Mouse (Mus musculus) embryonic facial prominence, embryonic 15.5 days (tissue): ENCODE results near the gene Nubp1. TPM values are rescaled to one million over a fixed set of nuclear protein-coding genes. Genes with fewer than 3 reads are reported as not detected.
A peak's percentile ranks its signal among the peaks of the same experiment; 100 is the strongest.

Experiments
- ATAC-seq: fragments of 200-750 bp; cut with Nextera tagmentation; 2 replicates; pipeline ENCODE4 v1.8.0; 2017; ENCODE audit warnings: low read depth, moderate TSS enrichment; ENCODE audit not compliant: insufficient number of reproducible peaks, low FRiP score, low TSS enrichment
- H3K27ac ChIP-seq: fragments of 300-500 bp; sonication (generic); replicated peaks from 2 replicates; pipeline ENCODE4 v1.5.1; 2015; ENCODE audit warnings: mild to moderate bottlenecking, inconsistent platforms
- H3K27me3 ChIP-seq: fragments of 300-500 bp; sonication (generic); 2 replicates; pipeline ENCODE4 v1.6.1; 2015; ENCODE audit warnings: inconsistent platforms
- H3K36me3 ChIP-seq: fragments of 300-500 bp; sonication (generic); 2 replicates; pipeline ENCODE4 v1.6.1; 2015; ENCODE audit warnings: mild to moderate bottlenecking, inconsistent platforms
- H3K4me1 ChIP-seq: fragments of 300-500 bp; sonication (generic); 2 replicates; pipeline ENCODE4 v1.6.1; 2015; ENCODE audit warnings: inconsistent platforms
- H3K4me2 ChIP-seq: fragments of 300-500 bp; sonication (generic); replicated peaks from 2 replicates; pipeline ENCODE4 v1.6.1; 2015; ENCODE audit warnings: mild to moderate bottlenecking, inconsistent platforms
- H3K4me3 ChIP-seq: fragments of 300-500 bp; sonication (generic); replicated peaks from 2 replicates; pipeline ENCODE4 v1.5.1; 2015; ENCODE audit warnings: mild to moderate bottlenecking, inconsistent platforms
- H3K9ac ChIP-seq: fragments of 300-500 bp; sonication (generic); 2 replicates; pipeline ENCODE4 v1.6.1; 2015; ENCODE audit warnings: inconsistent platforms
- H3K9me3 ChIP-seq: fragments of 300-500 bp; sonication (generic); replicated peaks from 2 replicates; pipeline ENCODE4 v1.6.1; 2016; ENCODE audit warnings: inconsistent platforms
- WGBS: fragments of 180-500 bp; shearing (Covaris S2); methylation state at CpG from one replicate; pipeline ENCODE4 v1.1.7; 2015; 5-methylcytosine and 5-hydroxymethylcytosine counted together
- polyA plus RNA-seq: library from polyadenylated mRNA; unstranded; fragments of >200 nt; fragmentation: Nextera tagmentation; extraction: Ambion mirVana; gene quantifications from 2 replicates; pipeline ENCODE4 v1.2.1, GENCODE M21; 2015

The Nubp1 gene
- polyA plus RNA-seq, 1 experiment from 2014 or later, result 54.7 TPM

GRCm38 (mm10) chr16:10384060-10384497, 27.7 kb upstream of the Nubp1 start:
- Histone ChIP-seq H3K4me1 (peaks cover 15% of the 10 kb centered on the region), H3K9me3 (no peaks in the 10 kb centered on the region), H3K9ac (no peak overlapping the region), H3K27ac (no peak overlapping the region), H3K4me2 (peak overlapping the region; percentile 24), H3K27me3 (no peaks in the 10 kb centered on the region), H3K4me3 (peak overlapping the region; percentile 12), H3K36me3 (no peaks in the 10 kb centered on the region)
- no peak for ATAC-seq
- WGBS, result 30% methylated on average over 8 of the region's 8 CpGs

- H3K4me1 ChIP-seq, result peaks cover 15% of the 10 kb centered on the region
- 42% methylated on average over 3 of the region's 3 CpGs for WGBS
Measured at GRCm38 (mm10) chr16:10384544-10384943, 27.2 kb upstream of the Nubp1 start.

GRCm38 (mm10) chr16:10385261-10385660, 26.5 kb upstream of the Nubp1 start:
- H3K9ac ChIP-seq, result no peak overlapping the region
- H3K36me3 ChIP-seq, result no peaks in the 10 kb centered on the region
- H3K9me3 ChIP-seq, result no peaks in the 10 kb centered on the region
- H3K27ac ChIP-seq, result peak overlapping the region; percentile 75
- H3K4me1 ChIP-seq, result peaks cover 15% of the 10 kb centered on the region
- no peak overlapping the region for H3K4me2 ChIP-seq
- 60% methylated on average over 12 of the region's 12 CpGs for WGBS
- no peak overlapping the region for H3K4me3 ChIP-seq
- no peak for ATAC-seq
- no peaks in the 10 kb centered on the region for H3K27me3 ChIP-seq

More at GRCm38 (mm10) chr16:10384544-10384943, 27.2 kb upstream of the Nubp1 start:
- H3K9ac ChIP-seq, result no peak overlapping the region
- H3K27ac ChIP-seq, result peak overlapping the region; percentile 75
- H3K4me2 ChIP-seq, result peak overlapping the region; percentile 24
- no peaks in the 10 kb centered on the region for H3K27me3 ChIP-seq
- no peak overlapping the region for H3K4me3 ChIP-seq
- no peaks in the 10 kb centered on the region for H3K36me3 ChIP-seq
- H3K9me3 ChIP-seq, result no peaks in the 10 kb centered on the region
- no peak for ATAC-seq

- Histone ChIP-seq H3K27ac (no peak overlapping the region), H3K27me3 (no peaks in the 10 kb centered on the region), H3K4me3 (no peak overlapping the region), H3K36me3 (no peaks in the 10 kb centered on the region), H3K9ac (no peak overlapping the region), H3K9me3 (no peaks in the 10 kb centered on the region), H3K4me1 (peaks cover 15% of the 10 kb centered on the region), H3K4me2 (no peak overlapping the region)
- no peak for ATAC-seq
- WGBS, result 93% methylated on average over 6 of the region's 6 CpGs
Measured at GRCm38 (mm10) chr16:10388634-10389365, 22.9 kb upstream of the Nubp1 start.

GRCm38 (mm10) chr16:10392587-10392986, 19.2 kb upstream of the Nubp1 start:
- Histone ChIP-seq H3K27ac (no peak overlapping the region), H3K4me3 (no peak overlapping the region), H3K9me3 (no peaks in the 10 kb centered on the region), H3K4me1 (peaks cover 9% of the 10 kb centered on the region), H3K9ac (no peak overlapping the region), H3K27me3 (peaks cover 9% of the 10 kb centered on the region), H3K36me3 (no peaks in the 10 kb centered on the region), H3K4me2 (no peak overlapping the region)
- WGBS, result 73% methylated on average over 9 of the region's 9 CpGs
- no peak for ATAC-seq

GRCm38 (mm10) chr16:10394699-10395540, 16.8 kb upstream of the Nubp1 start, which contains the start of gene Tekt5:
TSS of gene Tekt5 (minus strand) at chr16:10395490.
- no peaks in the 10 kb centered on the region for H3K9me3 ChIP-seq
- H3K4me1 ChIP-seq, result peaks cover 9% of the 10 kb centered on the region
- peak within 1 kb of the TSS; percentile 34 for H3K4me3 ChIP-seq
- ATAC-seq, result no peak; the same call in 1 of the 2 replicates
- 6% methylated on average over 37 of the region's 37 CpGs for WGBS
- H3K36me3 ChIP-seq, result no peaks in the 10 kb centered on the region
- H3K4me2 ChIP-seq, result peak within 1 kb of the TSS; percentile 52
- no peak within 1 kb of the TSS for H3K27ac ChIP-seq
- no peak within 1 kb of the TSS for H3K9ac ChIP-seq
- H3K27me3 ChIP-seq, result peaks cover 9% of the 10 kb centered on the region

- ATAC-seq, result no peak
- 63% methylated on average over 5 of the region's 5 CpGs for WGBS
- no peak overlapping the region for H3K27ac ChIP-seq
Measured at GRCm38 (mm10) chr16:10398755-10399154, 13.0 kb upstream of the Nubp1 start.

GRCm38 (mm10) chr16:10399160-10399559, 12.6 kb upstream of the Nubp1 start:
- Histone ChIP-seq H3K4me3 (no peak overlapping the region), H3K27ac (no peak overlapping the region), H3K9me3 (no peaks in the 10 kb centered on the region), H3K9ac (no peak overlapping the region), H3K27me3 (peaks cover 9% of the 10 kb centered on the region), H3K4me1 (peaks cover 9% of the 10 kb centered on the region), H3K36me3 (no peaks in the 10 kb centered on the region), H3K4me2 (no peak overlapping the region)
- ATAC-seq, result no peak
- 27% methylated on average over 7 of the region's 7 CpGs for WGBS

More at GRCm38 (mm10) chr16:10398755-10399154, 13.0 kb upstream of the Nubp1 start:
- Histone ChIP-seq H3K4me3 (no peak overlapping the region), H3K9ac (no peak overlapping the region), H3K36me3 (no peaks in the 10 kb centered on the region), H3K27me3 (peaks cover 9% of the 10 kb centered on the region), H3K4me2 (no peak overlapping the region), H3K4me1 (peaks cover 9% of the 10 kb centered on the region), H3K9me3 (no peaks in the 10 kb centered on the region)

GRCm38 (mm10) chr16:10415976-10416375, 4.2 kb downstream of the Nubp1 start:
- no peak overlapping the region for H3K4me3 ChIP-seq
- WGBS, result 73% methylated on average over 6 of the region's 6 CpGs
- no peak overlapping the region for H3K27ac ChIP-seq
- no peaks in the 10 kb centered on the region for H3K9me3 ChIP-seq
- no peaks in the 10 kb centered on the region for H3K27me3 ChIP-seq
- no peak overlapping the region for H3K9ac ChIP-seq
- peaks cover 9% of the 10 kb centered on the region for H3K4me1 ChIP-seq
- ATAC-seq, result no peak
- H3K4me2 ChIP-seq, result no peak overlapping the region
- H3K36me3 ChIP-seq, result peaks cover 74% of the 10 kb centered on the region

GRCm38 (mm10) chr16:10416866-10417265, 5.1 kb downstream of the Nubp1 start:
- no peak overlapping the region for H3K4me3 ChIP-seq
- H3K9ac ChIP-seq, result no peak overlapping the region
- no peak overlapping the region for H3K27ac ChIP-seq
- H3K4me2 ChIP-seq, result no peak overlapping the region
- no peaks in the 10 kb centered on the region for H3K9me3 ChIP-seq
- peaks cover 83% of the 10 kb centered on the region for H3K36me3 ChIP-seq
- no peak for ATAC-seq
- peaks cover 9% of the 10 kb centered on the region for H3K4me1 ChIP-seq
- H3K27me3 ChIP-seq, result no peaks in the 10 kb centered on the region
- 96% methylated on average over 4 of the region's 4 CpGs for WGBS

GRCm38 (mm10) chr16:10417723-10418259, 6.0 kb downstream of the Nubp1 start:
- no peak overlapping the region for H3K27ac ChIP-seq
- H3K4me1 ChIP-seq, result peaks cover 3% of the 10 kb centered on the region
- H3K36me3 ChIP-seq, result peaks cover 92% of the 10 kb centered on the region
- no peak overlapping the region for H3K4me3 ChIP-seq
- ATAC-seq, result no peak
- no peak overlapping the region for H3K9ac ChIP-seq
- WGBS, result 89% methylated on average over 9 of the region's 9 CpGs
- no peaks in the 10 kb centered on the region for H3K27me3 ChIP-seq
- no peaks in the 10 kb centered on the region for H3K9me3 ChIP-seq
- no peak overlapping the region for H3K4me2 ChIP-seq
